Mouse (Mus musculus): ENCODE data around the gene Svbp. TPM values are rescaled to one million over a fixed set of nuclear protein-coding genes. Genes with fewer than 3 reads are reported as not detected.

The Svbp gene
- polyA plus RNA-seq (2012; rRNA removed): 18.1 and 24.0 TPM in 2 replicates

DNA sequence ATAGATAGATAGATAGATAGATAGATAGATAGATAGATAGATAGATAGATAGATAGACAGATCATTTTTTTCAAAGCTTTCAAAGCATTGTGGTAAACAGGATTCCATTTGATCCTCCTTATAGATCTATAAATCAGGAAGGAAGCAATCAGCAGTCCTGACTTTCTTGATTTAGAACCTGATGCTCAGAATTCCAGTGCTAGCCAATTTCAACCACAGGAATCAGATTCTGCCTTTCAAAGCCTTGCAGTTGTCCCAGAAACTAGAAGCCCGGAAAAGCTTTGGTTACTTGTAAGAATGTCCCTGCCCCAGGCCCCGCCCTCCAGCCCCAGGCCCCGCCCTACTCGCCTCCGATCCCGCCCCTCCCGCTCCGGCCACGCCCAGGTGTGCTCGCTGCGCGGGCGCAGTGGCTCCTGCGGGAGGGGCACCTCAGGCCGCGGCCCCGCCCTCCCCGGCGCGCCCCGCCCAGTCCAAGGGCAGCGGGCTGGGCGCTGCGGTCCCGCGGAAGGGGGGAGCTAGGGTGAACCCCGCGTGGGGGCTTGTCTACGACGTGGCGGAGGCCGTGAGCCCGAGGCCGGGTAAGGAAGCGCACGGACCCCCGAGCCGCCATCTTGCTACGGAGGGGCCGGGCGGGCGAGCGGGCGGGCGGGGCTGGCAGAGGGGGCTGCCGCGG lies at the start of gene Svbp:
Gene Svbp (plus strand): TSS at position 398 of the 673 bp plus-strand sequence.
- WGBS: under 1% methylated on average over 47 of the region's 47 CpGs
- Histone ChIP-seq H3K4me1 (ENCODE audit: control insufficient read depth, insufficient read depth, low read length) (peaks cover 2% of the 10 kb centered on the region; the same call in 1 of the 2 replicates), H3K4me3 (replicated peaks; ENCODE audit: extremely low read depth, low read depth, low read length) (peak within 1 kb of the TSS; percentile 78)
- peak; percentile 79 for DNase-seq
- TF ChIP-seq CTCF (IDR thresholded peaks at IDR 0.05; ENCODE audit: insufficient read depth, low read length): no peak
- TF ChIP-seq POLR2A (IDR thresholded peaks at IDR 0.05; ENCODE audit: borderline replicate concordance, extremely low read depth, low read depth, low read length): peak; percentile 22; the same call in 1 of the 2 replicates

GRCm38 (mm10) chr4:119146816-119147215 lies 48.3 kb upstream of the Svbp start:
- no peaks in the 10 kb centered on the region for H3K4me1 ChIP-seq (ENCODE audit: control insufficient read depth, insufficient read depth, low read length)
- WGBS: 75% methylated on average over 7 of the region's 7 CpGs
- H3K4me3 ChIP-seq (replicated peaks; ENCODE audit: extremely low read depth, low read depth, low read length): no peak overlapping the region
- TF ChIP-seq POLR2A (IDR thresholded peaks at IDR 0.05; ENCODE audit: borderline replicate concordance, extremely low read depth, low read depth, low read length) (no peak), CTCF (IDR thresholded peaks at IDR 0.05; ENCODE audit: insufficient read depth, low read length) (no peak)
- DNase-seq: no peak

DNA sequence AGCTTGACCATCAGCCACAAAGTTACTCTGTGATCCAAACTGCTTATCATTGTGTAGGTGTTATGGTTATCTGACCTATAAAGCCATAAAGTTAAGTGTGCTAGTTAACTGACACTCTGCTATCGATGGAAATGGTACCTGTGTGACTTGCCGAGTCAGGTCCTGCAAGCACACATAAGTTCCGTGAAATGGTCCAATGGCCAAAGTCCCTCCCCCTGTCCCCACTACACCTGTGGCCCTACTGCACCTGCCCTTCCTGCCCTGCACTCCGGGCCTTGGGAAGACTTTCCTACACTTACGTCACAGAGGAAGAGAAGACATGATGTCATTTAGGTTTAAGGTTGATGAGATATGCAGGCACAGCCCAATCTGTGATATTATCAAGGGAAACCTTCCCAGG lies 47.8 kb upstream of the Svbp start:
- TF ChIP-seq CTCF (IDR thresholded peaks at IDR 0.05; ENCODE audit: insufficient read depth, low read length) (no peak), POLR2A (IDR thresholded peaks at IDR 0.05; ENCODE audit: borderline replicate concordance, extremely low read depth, low read depth, low read length) (no peak)
- no peaks in the 10 kb centered on the region for H3K4me1 ChIP-seq (ENCODE audit: control insufficient read depth, insufficient read depth, low read length)
- no peak overlapping the region for H3K4me3 ChIP-seq (replicated peaks; ENCODE audit: extremely low read depth, low read depth, low read length)
- 80% methylated on average over 5 of the region's 5 CpGs for WGBS
- DNase-seq: no peak

DNA sequence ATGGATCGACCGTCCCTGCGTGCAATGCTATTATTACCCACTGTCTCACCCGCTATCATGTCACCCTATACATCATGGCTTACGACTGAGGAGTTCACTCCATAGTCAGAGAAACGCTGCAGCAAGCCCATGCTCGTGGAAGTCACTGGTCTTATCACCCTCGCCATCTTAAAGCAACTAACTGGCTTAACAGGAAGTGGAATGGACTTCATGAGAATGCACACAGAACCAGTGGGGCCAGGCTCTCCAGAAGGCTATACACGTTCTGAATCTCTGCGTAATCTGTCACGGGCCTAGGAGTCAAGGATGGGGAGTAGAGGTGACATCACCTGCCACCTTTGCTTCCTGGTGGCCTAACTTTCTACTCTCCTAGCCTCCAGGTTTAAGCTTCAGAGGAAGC lies 46.4 kb upstream of the Svbp start:
- 62% methylated on average over 11 of the region's 11 CpGs for WGBS
- TF ChIP-seq CTCF (IDR thresholded peaks at IDR 0.05; ENCODE audit: insufficient read depth, low read length) (no peak), POLR2A (IDR thresholded peaks at IDR 0.05; ENCODE audit: borderline replicate concordance, extremely low read depth, low read depth, low read length) (no peak)
- Histone ChIP-seq H3K4me1 (ENCODE audit: control insufficient read depth, insufficient read depth, low read length) (no peaks in the 10 kb centered on the region), H3K4me3 (replicated peaks; ENCODE audit: extremely low read depth, low read depth, low read length) (no peak overlapping the region)
- no peak for DNase-seq

DNA sequence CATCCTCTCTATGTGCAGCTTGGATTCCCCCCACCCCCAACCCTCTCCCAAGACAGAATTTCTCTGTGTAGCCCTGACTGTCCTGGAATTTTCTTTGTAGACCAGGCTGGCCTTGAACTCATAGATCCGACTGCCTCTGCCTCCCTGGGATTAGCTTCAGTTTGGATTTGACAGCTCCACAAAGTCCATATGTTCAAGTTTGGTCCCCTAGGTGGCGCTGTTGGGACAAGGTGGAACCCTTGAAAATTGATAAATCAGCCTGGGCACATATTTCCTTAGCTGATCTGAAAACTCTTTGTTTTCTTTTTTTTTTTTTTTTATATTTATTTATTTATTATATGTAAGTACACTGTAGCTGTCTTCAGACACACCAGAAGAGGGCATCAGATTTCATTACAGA lies 37.9 kb upstream of the Svbp start:
- WGBS: 29% methylated on average over 2 of the region's 2 CpGs
- Histone ChIP-seq H3K4me3 (replicated peaks; ENCODE audit: extremely low read depth, low read depth, low read length) (no peak overlapping the region), H3K4me1 (ENCODE audit: control insufficient read depth, insufficient read depth, low read length) (no peaks in the 10 kb centered on the region)
- TF ChIP-seq POLR2A (IDR thresholded peaks at IDR 0.05; ENCODE audit: borderline replicate concordance, extremely low read depth, low read depth, low read length) (no peak), CTCF (IDR thresholded peaks at IDR 0.05; ENCODE audit: insufficient read depth, low read length) (peak; percentile 33)
- peak; percentile 69 for DNase-seq

GRCm38 (mm10) chr4:119157891-119158290 lies 37.2 kb upstream of the Svbp start:
- H3K4me1 ChIP-seq (ENCODE audit: control insufficient read depth, insufficient read depth, low read length): no peaks in the 10 kb centered on the region
- WGBS: 56% methylated on average over 5 of the region's 5 CpGs
- DNase-seq: peak; percentile 18
- H3K4me3 ChIP-seq (replicated peaks; ENCODE audit: extremely low read depth, low read depth, low read length): no peak overlapping the region
- no peak for TF ChIP-seq CTCF (IDR thresholded peaks at IDR 0.05; ENCODE audit: insufficient read depth, low read length)
- no peak for TF ChIP-seq POLR2A (IDR thresholded peaks at IDR 0.05; ENCODE audit: borderline replicate concordance, extremely low read depth, low read depth, low read length)

DNA sequence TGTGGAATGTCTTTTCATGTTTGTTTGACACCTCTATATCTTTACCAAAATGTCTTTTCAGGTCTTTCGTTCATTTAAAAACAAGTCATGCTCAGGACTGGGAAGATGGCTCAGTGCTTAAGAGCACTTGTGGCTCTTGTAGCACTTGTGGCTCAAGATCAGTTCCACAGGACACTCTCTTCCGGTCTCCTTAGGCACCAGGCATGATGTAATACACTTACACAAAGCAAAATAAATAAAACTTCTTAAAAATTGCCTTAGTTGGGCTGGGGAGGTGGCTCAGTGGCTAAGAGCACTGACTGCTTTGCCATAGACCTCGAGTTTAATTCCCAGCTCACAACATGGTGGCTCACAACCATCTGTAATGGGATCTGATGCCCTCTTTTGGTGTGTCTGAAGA lies 33.7 kb upstream of the Svbp start:
- Histone ChIP-seq H3K4me1 (ENCODE audit: control insufficient read depth, insufficient read depth, low read length) (no peaks in the 10 kb centered on the region), H3K4me3 (replicated peaks; ENCODE audit: extremely low read depth, low read depth, low read length) (no peak overlapping the region)
- TF ChIP-seq CTCF (IDR thresholded peaks at IDR 0.05; ENCODE audit: insufficient read depth, low read length) (no peak), POLR2A (IDR thresholded peaks at IDR 0.05; ENCODE audit: borderline replicate concordance, extremely low read depth, low read depth, low read length) (no peak)
- 56% methylated on average over 3 of the region's 3 CpGs for WGBS
- no peak for DNase-seq

GRCm38 (mm10) chr4:119162990-119163389 lies 32.1 kb upstream of the Svbp start:
- 72% methylated on average over 4 of the region's 4 CpGs for WGBS
- Histone ChIP-seq H3K4me3 (replicated peaks; ENCODE audit: extremely low read depth, low read depth, low read length) (no peak overlapping the region), H3K4me1 (ENCODE audit: control insufficient read depth, insufficient read depth, low read length) (no peaks in the 10 kb centered on the region)
- TF ChIP-seq POLR2A (IDR thresholded peaks at IDR 0.05; ENCODE audit: borderline replicate concordance, extremely low read depth, low read depth, low read length): no peak
- no peak for DNase-seq

DNA sequence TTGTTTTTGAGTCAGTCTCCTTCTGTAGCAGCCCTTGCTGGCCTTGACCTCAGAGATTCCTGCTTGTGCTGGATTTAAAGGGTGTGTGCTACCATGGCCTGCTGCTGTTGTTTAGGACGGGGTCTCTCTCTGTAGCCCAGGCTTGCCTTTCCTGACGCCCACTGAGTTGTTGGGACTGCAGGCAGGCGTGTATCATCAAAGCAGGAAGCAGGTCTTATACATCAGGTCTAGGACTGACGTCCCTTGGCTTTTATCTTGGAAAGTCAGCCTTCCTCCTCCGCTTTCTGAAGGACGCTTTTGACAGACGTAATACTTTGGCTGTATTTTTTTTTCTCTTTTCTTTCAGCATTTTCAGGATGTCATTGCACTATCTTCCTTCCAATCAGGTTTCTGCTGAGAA lies 29.2 kb upstream of the Svbp start:
- Histone ChIP-seq H3K4me3 (replicated peaks; ENCODE audit: extremely low read depth, low read depth, low read length) (no peak overlapping the region), H3K4me1 (ENCODE audit: control insufficient read depth, insufficient read depth, low read length) (no peaks in the 10 kb centered on the region)
- 50% methylated on average over 7 of the region's 7 CpGs for WGBS
- TF ChIP-seq CTCF (IDR thresholded peaks at IDR 0.05; ENCODE audit: insufficient read depth, low read length) (no peak), POLR2A (IDR thresholded peaks at IDR 0.05; ENCODE audit: borderline replicate concordance, extremely low read depth, low read depth, low read length) (no peak)
- no peak for DNase-seq

GRCm38 (mm10) chr4:119167068-119167467 lies 28.0 kb upstream of the Svbp start:
- TF ChIP-seq POLR2A (IDR thresholded peaks at IDR 0.05; ENCODE audit: borderline replicate concordance, extremely low read depth, low read depth, low read length) (no peak), CTCF (IDR thresholded peaks at IDR 0.05; ENCODE audit: insufficient read depth, low read length) (no peak)
- no peak overlapping the region for H3K4me3 ChIP-seq (replicated peaks; ENCODE audit: extremely low read depth, low read depth, low read length)
- no peak for DNase-seq
- no peaks in the 10 kb centered on the region for H3K4me1 ChIP-seq (ENCODE audit: control insufficient read depth, insufficient read depth, low read length)
- WGBS: 85% methylated on average over 4 of the region's 4 CpGs
